Mouse (Mus musculus) heart, adult 2 months (tissue): ENCODE results near the gene Dgcr2.

Experiments
- CTCF ChIP-seq: fragments of 200-600 bp; IDR thresholded peaks from 2 replicates; pipeline ENCODE4 v1.8.1; 2022; ENCODE audit warnings: antibody characterized with exemption, mild to moderate bottlenecking, moderate library complexity
- EP300 ChIP-seq: fragments of 200-500 bp; IDR thresholded peaks from 2 replicates; pipeline ENCODE4 v1.6.1; 2011; ENCODE audit warnings: low read depth, low read length, control low read depth; ENCODE audit not compliant: insufficient read depth
- POLR2A ChIP-seq: fragments of 200-500 bp; IDR thresholded peaks from 2 replicates; pipeline ENCODE4 v1.6.1; 2011; ENCODE audit warnings: mild to moderate bottlenecking, low read depth, low read length, control low read depth; ENCODE audit not compliant: insufficient read depth

- no peak for TF ChIP-seq EP300
- no peak for TF ChIP-seq CTCF
- no peak for TF ChIP-seq POLR2A
Measured at GRCm38 (mm10) chr16:17794047-17794446, 104.3 kb downstream of the Dgcr2 start.
